Mouse (Mus musculus) hindbrain, embryonic 15.5 days (tissue): ENCODE results near the gene Pkd2. TPM values are rescaled to one million over a fixed set of nuclear protein-coding genes. Genes with fewer than 3 reads are reported as not detected.
A peak's percentile ranks its signal among the peaks of the same experiment; 100 is the strongest.

Experiments used
- ATAC-seq: fragments of 200-750 bp; cut with Nextera tagmentation; 2 replicates; pipeline ENCODE4 v1.8.0; 2017; ENCODE audit warnings: low read depth, moderate number of reproducible peaks, moderate TSS enrichment; ENCODE audit not compliant: low FRiP score
- H3K27ac ChIP-seq: fragments of 300-500 bp; sonication (generic); replicated peaks from 2 replicates; pipeline ENCODE4 v1.5.1; 2015; ENCODE audit warnings: mild to moderate bottlenecking, inconsistent platforms
- H3K27me3 ChIP-seq: fragments of 300-500 bp; sonication (generic); 2 replicates; pipeline ENCODE4 v1.6.1; 2015; ENCODE audit warnings: control low read depth, inconsistent platforms
- H3K36me3 ChIP-seq: fragments of 300-500 bp; sonication (generic); 2 replicates; pipeline ENCODE4 v1.6.1; 2015; ENCODE audit warnings: control low read depth, inconsistent platforms
- H3K4me1 ChIP-seq: fragments of 300-500 bp; sonication (generic); replicated peaks from 2 replicates; pipeline ENCODE4 v1.6.1; 2015; ENCODE audit warnings: control low read depth, inconsistent platforms
- H3K4me2 ChIP-seq: fragments of 300-500 bp; sonication (generic); 2 replicates; pipeline ENCODE4 v1.6.1; 2015; ENCODE audit warnings: moderate library complexity, mild to moderate bottlenecking, inconsistent platforms
- H3K4me3 ChIP-seq: fragments of 300-500 bp; sonication (generic); 2 replicates; pipeline ENCODE4 v1.5.1; 2015; ENCODE audit warnings: mild to moderate bottlenecking, inconsistent platforms
- H3K9ac ChIP-seq: fragments of 300-500 bp; sonication (generic); 2 replicates; pipeline ENCODE4 v1.6.1; 2015; ENCODE audit warnings: inconsistent platforms
- H3K9me3 ChIP-seq: fragments of 300-500 bp; sonication (generic); 2 replicates; pipeline ENCODE4 v1.6.1; 2016; ENCODE audit warnings: control low read depth, inconsistent platforms
- WGBS: fragments of 180-500 bp; shearing (Covaris S2); methylation state at CpG from one replicate; pipeline ENCODE4 v1.1.7; 2015; 5-methylcytosine and 5-hydroxymethylcytosine counted together
- polyA plus RNA-seq: library from polyadenylated mRNA; unstranded; fragments of >200 nt; fragmentation: Nextera tagmentation; extraction: Ambion mirVana; gene quantifications from 2 replicates; pipeline ENCODE4 v1.2.1, GENCODE M21; 2015

Pkd2 gene
- 8.8 and 9.2 TPM in 2 replicates for polyA plus RNA-seq

DNA sequence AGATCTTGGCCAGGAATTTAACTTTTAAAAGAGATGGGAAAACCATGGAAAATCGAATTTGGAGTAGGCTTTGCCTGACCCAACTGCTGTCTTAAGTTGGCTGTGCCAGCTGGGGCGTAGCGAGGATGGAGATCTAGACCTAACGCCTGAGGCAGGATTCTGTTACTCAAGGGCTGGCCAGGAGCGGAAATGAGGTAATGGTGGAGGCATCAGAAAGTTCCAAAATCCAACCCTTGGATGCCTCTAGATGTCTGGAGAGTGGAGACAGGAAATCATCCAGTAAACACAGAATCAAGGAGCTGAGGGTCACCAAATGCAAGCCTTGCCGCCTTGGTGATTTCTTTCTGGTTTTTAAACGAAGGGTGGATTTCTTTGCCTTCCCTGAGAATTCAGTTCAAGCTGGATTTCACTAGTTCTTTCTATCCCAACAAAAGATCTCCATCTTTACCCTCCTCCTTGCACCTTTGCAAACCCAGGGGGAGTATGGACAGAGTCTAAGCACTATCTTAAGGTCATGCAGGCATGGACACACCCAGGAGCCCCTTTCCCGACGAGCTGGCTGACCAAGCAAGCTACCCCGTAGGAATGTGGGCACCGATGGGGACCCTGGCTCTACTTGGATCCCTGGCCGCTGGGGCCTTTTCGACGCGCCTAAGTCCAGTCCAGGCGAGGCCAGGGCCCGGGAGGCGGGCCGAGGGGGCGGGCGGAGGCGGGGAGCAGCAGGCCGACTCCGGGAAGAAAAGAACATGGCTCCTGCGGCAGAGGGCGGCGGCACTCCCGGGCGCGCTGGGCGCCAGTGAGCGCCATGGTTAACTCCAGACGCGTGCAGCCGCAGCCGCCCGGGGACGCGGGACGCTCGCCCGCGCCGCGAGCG lies at the start of gene Pkd2:
Gene Pkd2, plus strand, starts transcription at position 619 of the 874 bp plus-strand sequence.
- H3K36me3 ChIP-seq: peaks cover 8% of the 10 kb centered on the region

DNA sequence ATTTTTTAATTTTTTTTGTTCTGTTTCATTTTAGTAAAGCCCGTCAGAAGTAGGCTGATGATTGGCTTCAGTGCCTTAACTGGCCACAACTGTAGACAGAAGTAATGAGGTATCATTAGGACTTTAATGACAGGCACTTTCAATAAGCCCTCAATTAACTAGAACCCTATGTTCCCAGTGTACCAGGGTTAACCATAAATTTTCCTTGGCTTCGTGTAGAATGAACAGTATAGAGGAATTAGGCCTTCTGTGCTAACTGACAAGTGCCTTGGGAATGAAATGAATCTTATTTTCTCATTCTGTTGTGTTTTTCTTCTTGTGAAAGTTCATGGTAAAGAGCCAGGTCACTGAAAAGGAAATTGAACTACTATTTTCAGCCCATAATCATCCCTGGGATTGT lies 43.3 kb upstream of the Pkd2 start:
- Histone ChIP-seq H3K36me3 (no peaks in the 10 kb centered on the region), H3K27ac (no peak overlapping the region), H3K27me3 (no peaks in the 10 kb centered on the region), H3K9me3 (no peaks in the 10 kb centered on the region), H3K4me3 (no peak overlapping the region), H3K9ac (no peak overlapping the region), H3K4me2 (no peak overlapping the region), H3K4me1 (no peaks in the 10 kb centered on the region)
- WGBS: 79% methylated on average over 2 of the region's 2 CpGs
- ATAC-seq: no peak

More for the DNA sequence above, at the start of gene Pkd2:
- H3K9ac ChIP-seq: peak within 1 kb of the TSS; percentile 95
- H3K27ac ChIP-seq: peak within 1 kb of the TSS; percentile 94
- peak within 1 kb of the TSS; percentile 65 for H3K4me2 ChIP-seq
- no peaks in the 10 kb centered on the region for H3K27me3 ChIP-seq
- peak; percentile 88 for ATAC-seq
- 14% methylated on average over 34 of the region's 46 CpGs for WGBS
- peak within 1 kb of the TSS; percentile 88 for H3K4me3 ChIP-seq
- H3K9me3 ChIP-seq: no peaks in the 10 kb centered on the region
- H3K4me1 ChIP-seq: peaks cover 23% of the 10 kb centered on the region

DNA sequence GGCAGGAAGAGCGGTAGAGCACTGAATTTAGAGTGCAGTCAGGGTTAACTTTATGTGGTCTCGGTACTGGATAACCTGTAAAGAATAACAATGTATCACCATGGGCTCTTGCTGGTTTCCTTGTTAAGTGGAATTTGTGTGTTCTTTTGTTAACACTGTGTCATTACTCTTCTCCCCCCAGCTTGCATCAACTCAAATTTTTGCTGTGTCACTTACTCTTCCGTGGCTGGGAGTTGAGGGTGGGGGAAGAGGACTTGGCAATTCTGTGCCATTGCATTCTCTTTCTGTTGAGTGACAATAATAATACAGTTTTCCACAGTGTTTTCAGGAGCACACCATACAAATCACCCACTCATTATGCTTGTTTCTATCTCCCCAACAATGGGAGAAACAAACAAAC lies 42.2 kb upstream of the Pkd2 start:
- Histone ChIP-seq H3K4me2 (no peak overlapping the region), H3K36me3 (no peaks in the 10 kb centered on the region), H3K4me3 (no peak overlapping the region), H3K4me1 (no peaks in the 10 kb centered on the region), H3K27ac (no peak overlapping the region), H3K27me3 (no peaks in the 10 kb centered on the region), H3K9me3 (no peaks in the 10 kb centered on the region), H3K9ac (no peak overlapping the region)
- no peak for ATAC-seq
- WGBS: 69% methylated on average over 3 of the region's 3 CpGs

DNA sequence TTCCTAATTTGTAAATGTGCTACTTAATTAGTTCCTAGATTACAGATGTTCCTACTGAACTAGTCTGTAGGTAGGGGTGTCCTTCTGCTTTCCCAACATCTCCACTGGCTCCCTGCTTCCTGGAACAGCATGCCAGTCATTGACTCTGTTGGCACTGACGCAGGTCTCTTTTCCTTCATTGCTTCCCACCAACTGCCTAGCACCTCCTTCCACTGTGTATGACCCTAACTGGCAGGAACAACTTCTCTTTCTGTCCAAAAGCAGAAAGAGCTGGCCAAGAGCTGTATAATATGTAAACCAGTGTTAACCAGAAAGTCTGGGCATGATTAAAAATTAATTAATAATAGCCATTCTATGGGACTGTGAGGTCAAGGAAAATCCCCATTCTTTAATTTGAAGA lies 41.5 kb upstream of the Pkd2 start:
- H3K4me1 ChIP-seq: no peaks in the 10 kb centered on the region
- no peak overlapping the region for H3K4me2 ChIP-seq
- H3K27ac ChIP-seq: no peak overlapping the region
- H3K9me3 ChIP-seq: no peaks in the 10 kb centered on the region
- no peak overlapping the region for H3K9ac ChIP-seq
- ATAC-seq: no peak
- H3K27me3 ChIP-seq: no peaks in the 10 kb centered on the region
- WGBS: 93% methylated on average over 1 of the region's 1 CpGs
- no peak overlapping the region for H3K4me3 ChIP-seq
- H3K36me3 ChIP-seq: no peaks in the 10 kb centered on the region

DNA sequence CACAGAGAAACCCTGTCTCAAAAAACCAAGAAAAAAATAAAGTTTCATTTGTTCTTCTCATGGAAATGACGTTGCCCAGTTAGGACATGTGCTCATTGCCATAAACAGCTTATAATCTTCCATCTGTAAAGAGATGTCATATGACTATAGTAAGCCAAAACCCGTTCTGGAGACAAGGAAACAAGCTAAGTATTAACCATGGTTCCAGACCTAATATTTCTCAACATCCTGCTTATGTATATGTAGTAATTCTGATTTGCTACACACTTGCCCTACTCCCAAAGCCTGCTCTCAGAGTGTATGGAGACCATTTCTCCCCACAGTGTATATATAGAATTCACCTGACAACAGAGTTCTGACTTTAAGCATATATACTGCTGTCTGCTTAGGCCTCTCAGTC lies 37.2 kb upstream of the Pkd2 start:
- H3K27ac ChIP-seq: no peak overlapping the region
- no peak overlapping the region for H3K4me2 ChIP-seq
- no peak overlapping the region for H3K9ac ChIP-seq
- H3K9me3 ChIP-seq: no peaks in the 10 kb centered on the region
- no peak for ATAC-seq
- no peaks in the 10 kb centered on the region for H3K4me1 ChIP-seq
- no peaks in the 10 kb centered on the region for H3K36me3 ChIP-seq
- H3K27me3 ChIP-seq: no peaks in the 10 kb centered on the region
- no peak overlapping the region for H3K4me3 ChIP-seq
- WGBS: 80% methylated on average over 2 of the region's 2 CpGs

DNA sequence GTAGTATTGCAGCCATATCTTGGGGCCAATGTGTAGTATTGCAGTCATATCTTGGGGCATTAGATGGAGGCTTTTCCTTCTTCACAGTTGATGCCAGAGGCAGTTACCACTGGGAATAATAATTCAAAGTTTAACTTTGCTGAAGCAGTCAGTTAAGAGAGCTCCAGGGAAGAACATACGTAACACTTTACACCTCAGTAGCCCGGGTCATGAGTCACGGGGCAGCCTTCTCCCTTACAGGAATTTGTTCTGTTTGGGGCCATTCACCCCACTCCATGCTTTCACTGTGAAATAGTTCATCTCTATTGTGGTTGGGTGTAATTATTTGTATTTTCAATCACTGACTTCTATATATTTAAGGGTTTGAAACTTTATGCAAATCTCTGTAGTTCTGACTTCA lies 35.4 kb upstream of the Pkd2 start:
- H3K4me1 ChIP-seq: no peaks in the 10 kb centered on the region
- H3K9me3 ChIP-seq: no peaks in the 10 kb centered on the region
- H3K27ac ChIP-seq: no peak overlapping the region
- H3K27me3 ChIP-seq: no peaks in the 10 kb centered on the region
- no peak overlapping the region for H3K9ac ChIP-seq
- H3K36me3 ChIP-seq: no peaks in the 10 kb centered on the region
- ATAC-seq: no peak
- H3K4me3 ChIP-seq: no peak overlapping the region
- WGBS: 86% methylated on average over 3 of the region's 3 CpGs
- no peak overlapping the region for H3K4me2 ChIP-seq

DNA sequence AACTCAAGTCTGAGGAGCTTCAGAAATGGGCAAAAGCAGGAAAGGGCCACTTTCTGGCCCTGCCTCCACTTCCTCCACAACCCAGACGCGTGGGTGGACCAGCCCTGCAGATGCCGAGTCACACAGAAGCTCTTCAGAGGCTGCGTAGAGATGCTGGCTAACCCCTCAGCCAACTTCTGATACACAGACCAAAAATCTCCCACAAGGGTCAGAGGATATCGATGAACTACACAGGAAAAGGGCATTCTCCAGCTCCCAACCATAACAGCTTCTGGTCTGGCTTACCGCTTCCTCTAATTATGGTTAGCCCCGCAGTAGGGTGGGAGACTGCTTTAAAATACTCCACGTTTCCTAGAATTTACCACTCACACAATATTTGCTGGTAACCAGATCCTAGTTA lies 33.3 kb upstream of the Pkd2 start:
- Histone ChIP-seq H3K4me3 (no peak overlapping the region), H3K27ac (no peak overlapping the region), H3K9me3 (no peaks in the 10 kb centered on the region), H3K9ac (no peak overlapping the region), H3K36me3 (no peaks in the 10 kb centered on the region), H3K4me1 (no peaks in the 10 kb centered on the region), H3K4me2 (no peak overlapping the region), H3K27me3 (no peaks in the 10 kb centered on the region)
- WGBS: 91% methylated on average over 8 of the region's 8 CpGs
- no peak for ATAC-seq

DNA sequence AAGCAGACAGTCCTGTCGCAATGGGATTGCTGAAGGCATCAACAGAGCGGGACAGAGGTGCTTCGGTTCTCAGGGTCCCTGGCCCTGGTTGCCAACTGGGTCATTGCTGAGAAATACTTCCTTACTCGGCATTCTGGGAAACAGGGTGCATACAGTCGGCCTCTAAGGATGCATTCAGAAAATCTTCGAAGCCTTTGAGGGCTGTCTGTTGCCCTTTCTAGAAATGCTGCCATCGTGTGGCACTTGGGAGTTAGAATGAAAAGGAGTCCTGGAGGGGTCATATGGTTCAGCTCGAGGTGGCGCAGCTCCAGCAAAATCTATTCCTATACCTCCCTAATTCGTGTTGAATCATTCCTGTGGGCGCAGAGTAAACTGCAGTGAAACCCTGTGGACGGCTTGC lies 26.4 kb upstream of the Pkd2 start:
- Histone ChIP-seq H3K4me3 (no peak overlapping the region), H3K36me3 (no peaks in the 10 kb centered on the region), H3K4me1 (no peaks in the 10 kb centered on the region), H3K27me3 (no peaks in the 10 kb centered on the region), H3K9ac (no peak overlapping the region), H3K27ac (no peak overlapping the region), H3K9me3 (no peaks in the 10 kb centered on the region), H3K4me2 (no peak overlapping the region)
- WGBS: 47% methylated on average over 12 of the region's 12 CpGs
- ATAC-seq: no peak

DNA sequence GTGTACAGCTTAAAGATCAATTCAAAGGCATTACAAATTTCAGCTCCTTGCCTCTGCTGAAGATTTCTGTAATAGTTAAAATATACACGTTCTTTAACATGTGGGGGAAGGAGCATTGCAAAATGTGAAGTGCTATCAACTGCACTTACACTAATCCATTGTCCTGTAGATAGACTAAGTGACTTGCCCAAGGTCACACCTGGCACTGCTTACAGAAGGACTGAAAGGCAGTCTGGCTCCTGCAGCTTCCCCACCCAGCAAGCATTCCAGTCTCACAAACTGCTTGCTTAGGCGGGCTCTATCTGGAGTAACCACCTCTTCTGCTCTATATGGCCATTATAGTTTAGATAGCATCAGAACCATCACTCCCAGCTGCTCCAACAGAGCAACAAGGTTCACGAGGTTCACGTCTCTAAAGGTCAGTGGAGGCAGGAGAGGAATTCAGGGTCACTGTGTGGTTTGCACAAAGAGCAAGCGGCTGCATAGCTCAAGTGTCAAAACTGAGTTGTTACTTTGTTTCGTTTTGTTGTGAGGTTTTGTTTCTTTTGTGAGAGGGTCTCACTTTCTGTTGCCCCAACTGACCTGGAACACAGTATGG lies 25.2 kb upstream of the Pkd2 start:
- ATAC-seq: no peak
- no peaks in the 10 kb centered on the region for H3K36me3 ChIP-seq
- H3K4me1 ChIP-seq: no peaks in the 10 kb centered on the region
- no peak overlapping the region for H3K27ac ChIP-seq
- 48% methylated on average over 6 of the region's 6 CpGs for WGBS
- no peaks in the 10 kb centered on the region for H3K9me3 ChIP-seq
- H3K4me3 ChIP-seq: no peak overlapping the region
- no peak overlapping the region for H3K4me2 ChIP-seq
- H3K9ac ChIP-seq: no peak overlapping the region
- no peaks in the 10 kb centered on the region for H3K27me3 ChIP-seq

DNA sequence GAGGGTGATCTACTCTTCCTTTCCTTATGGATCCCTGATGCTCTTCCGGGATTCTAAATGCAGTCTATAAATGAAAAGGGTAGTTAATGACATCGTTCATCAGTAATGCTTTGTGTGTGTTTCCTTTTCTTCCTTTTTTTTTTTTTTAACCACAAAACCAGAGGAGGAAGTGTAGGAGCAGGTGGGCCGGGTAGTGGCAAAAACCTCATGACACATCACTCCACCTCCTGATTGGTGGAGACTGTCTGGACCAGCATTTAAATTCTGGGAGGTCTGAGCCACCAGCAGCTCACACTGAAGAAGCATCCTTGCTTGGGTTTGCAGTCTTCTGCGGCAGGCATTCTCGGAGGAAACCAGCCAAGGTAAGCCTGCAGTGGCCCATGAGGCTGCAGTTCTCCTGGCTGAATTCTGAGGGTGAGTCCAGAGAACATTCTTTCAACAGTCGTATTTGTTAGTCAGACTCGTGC lies 24.4 kb upstream of the Pkd2 start, which contains the start of gene Spp1:
Gene Spp1, plus strand, starts transcription at position 284 of the 467 bp plus-strand sequence.
- Histone ChIP-seq H3K27ac (no peak within 1 kb of the TSS), H3K27me3 (no peaks in the 10 kb centered on the region), H3K4me1 (no peaks in the 10 kb centered on the region), H3K4me3 (no peak within 1 kb of the TSS), H3K9me3 (no peaks in the 10 kb centered on the region), H3K4me2 (no peak within 1 kb of the TSS), H3K36me3 (no peaks in the 10 kb centered on the region), H3K9ac (no peak within 1 kb of the TSS)
- ATAC-seq: no peak
- WGBS: 75% methylated on average over 7 of the region's 7 CpGs

DNA sequence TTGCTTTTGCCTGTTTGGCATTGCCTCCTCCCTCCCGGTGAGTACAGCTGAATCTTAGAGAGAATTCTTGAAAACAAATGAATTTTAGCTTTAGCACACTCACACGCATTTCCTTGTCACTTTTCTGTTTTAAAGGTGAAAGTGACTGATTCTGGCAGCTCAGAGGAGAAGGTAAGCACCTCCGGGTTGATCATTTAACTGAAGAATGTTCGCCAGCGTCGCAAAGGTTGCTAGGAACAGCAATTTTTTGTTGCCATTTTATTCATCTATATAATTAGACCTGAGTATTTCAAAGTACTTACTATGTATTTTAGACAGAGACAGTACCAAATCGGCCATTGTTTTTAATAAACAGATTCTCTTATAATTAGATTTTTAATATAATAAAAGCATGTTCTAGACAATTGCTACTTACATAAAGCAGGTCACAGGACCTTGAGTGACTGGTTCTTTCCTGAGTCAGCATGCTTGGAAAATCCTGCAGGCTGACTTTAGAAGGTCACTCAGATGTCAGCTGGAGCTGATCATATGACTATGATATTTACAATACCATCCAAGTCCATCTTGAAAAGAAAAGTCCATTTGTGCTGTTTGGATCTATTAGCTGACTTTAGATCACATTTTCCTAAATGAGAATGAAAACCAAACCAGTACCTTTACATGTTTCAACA lies 22.7 kb upstream of the Pkd2 start:
- no peak for ATAC-seq
- H3K4me3 ChIP-seq: no peak overlapping the region
- H3K4me2 ChIP-seq: no peak overlapping the region

DNA sequence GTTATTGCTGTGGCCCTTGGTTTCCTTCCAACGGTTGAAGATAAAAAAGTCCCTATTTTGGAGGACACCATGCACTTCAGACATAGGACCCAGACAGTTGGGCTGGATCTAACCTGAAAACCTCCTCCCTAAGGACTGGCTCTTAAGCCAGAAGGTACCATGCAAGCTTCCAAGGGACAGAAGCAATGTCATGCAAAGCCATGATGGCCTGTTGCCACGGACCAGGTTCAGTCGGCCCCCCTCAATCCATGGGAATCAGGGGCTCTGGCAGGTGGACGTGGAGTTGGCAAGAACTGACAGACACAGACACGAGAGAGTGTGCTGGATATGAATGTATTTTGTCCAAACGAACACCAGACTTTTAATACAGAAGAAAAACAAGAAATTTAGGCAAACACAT lies 16.9 kb upstream of the Pkd2 start:
- 66% methylated on average over 6 of the region's 6 CpGs for WGBS
- Histone ChIP-seq H3K4me2 (no peak overlapping the region), H3K36me3 (no peaks in the 10 kb centered on the region), H3K4me1 (peaks cover 3% of the 10 kb centered on the region; the same call in 1 of the 2 replicates), H3K9me3 (no peaks in the 10 kb centered on the region), H3K27me3 (no peaks in the 10 kb centered on the region), H3K27ac (no peak overlapping the region), H3K4me3 (no peak overlapping the region), H3K9ac (no peak overlapping the region)
- ATAC-seq: no peak

More for the DNA sequence above, 22.7 kb upstream of the Pkd2 start:
- Histone ChIP-seq H3K4me1 (no peaks in the 10 kb centered on the region), H3K9me3 (no peaks in the 10 kb centered on the region), H3K27me3 (no peaks in the 10 kb centered on the region), H3K27ac (no peak overlapping the region), H3K9ac (no peak overlapping the region), H3K36me3 (no peaks in the 10 kb centered on the region)
- WGBS: 87% methylated on average over 7 of the region's 7 CpGs
